Mouse (Mus musculus) Muller cell, postnatal 12 days (primary cell): ENCODE measurements around the gene Inpp5d.

Experiments used
- DNase-seq: peaks from one replicate; pipeline ENCODE4 v3.0.0-alpha.2; 2015; ENCODE audit errors: inconsistent ontology term

The Inpp5d gene

GRCm38 (mm10) chr1:87620211-87620668 lies at the start of gene Inpp5d:
Gene Inpp5d (plus strand): TSS chr1:87620312.
- no peak for DNase-seq

GRCm38 (mm10) chr1:87573261-87573660 lies 46.9 kb upstream of the Inpp5d start:
- no peak for DNase-seq

- no peak for DNase-seq
Observed at GRCm38 (mm10) chr1:87573800-87574215, 46.3 kb upstream of the Inpp5d start, which contains the start of gene Ngef. Gene Ngef (minus strand): TSS chr1:87573870.

- no peak for DNase-seq
Observed at GRCm38 (mm10) chr1:87574353-87574752, 45.8 kb upstream of the Inpp5d start.

- peak; percentile 93 for DNase-seq
Observed at GRCm38 (mm10) chr1:87574785-87575184, 45.3 kb upstream of the Inpp5d start.

- no peak for DNase-seq
Observed at GRCm38 (mm10) chr1:87578965-87579364, 41.1 kb upstream of the Inpp5d start.

- DNase-seq, result peak; percentile 43
Observed at GRCm38 (mm10) chr1:87580824-87581223, 39.3 kb upstream of the Inpp5d start.

GRCm38 (mm10) chr1:87589162-87589561 lies 30.9 kb upstream of the Inpp5d start:
- no peak for DNase-seq

- DNase-seq, result no peak
Observed at GRCm38 (mm10) chr1:87589980-87590379, 30.1 kb upstream of the Inpp5d start.

- peak; percentile 76 for DNase-seq
Observed at GRCm38 (mm10) chr1:87594261-87594660, 25.9 kb upstream of the Inpp5d start.

GRCm38 (mm10) chr1:87594671-87595070 lies 25.4 kb upstream of the Inpp5d start:
- DNase-seq, result no peak

- DNase-seq, result no peak
Observed at GRCm38 (mm10) chr1:87600533-87600932, 19.6 kb upstream of the Inpp5d start.

GRCm38 (mm10) chr1:87601801-87602200 lies 18.3 kb upstream of the Inpp5d start:
- DNase-seq, result no peak

GRCm38 (mm10) chr1:87603389-87603788 lies 16.7 kb upstream of the Inpp5d start:
- DNase-seq, result no peak

GRCm38 (mm10) chr1:87605296-87605695 lies 14.8 kb upstream of the Inpp5d start:
- no peak for DNase-seq

GRCm38 (mm10) chr1:87607385-87608091 lies 12.6 kb upstream of the Inpp5d start:
- peak; percentile 96 for DNase-seq

- peak; percentile 37 for DNase-seq
Observed at GRCm38 (mm10) chr1:87608416-87609046, 11.6 kb upstream of the Inpp5d start.

GRCm38 (mm10) chr1:87614576-87615295 lies 5.4 kb upstream of the Inpp5d start:
- no peak for DNase-seq

- DNase-seq, result no peak
Observed at GRCm38 (mm10) chr1:87620693-87621092, 581 bp downstream of the Inpp5d start.

GRCm38 (mm10) chr1:87621146-87621857 lies 1.2 kb downstream of the Inpp5d start:
- peak; percentile 85 for DNase-seq

- peak; percentile 84 for DNase-seq
Observed at GRCm38 (mm10) chr1:87621858-87622279, 1.8 kb downstream of the Inpp5d start.
